Mouse (Mus musculus) heart, embryonic 11.5 days (tissue): ENCODE data around the gene Brms1l. TPM values are rescaled to one million over a fixed set of nuclear protein-coding genes. Genes with fewer than 3 reads are reported as not detected.

Experiments used
- microRNA-seq: library from miRNA; unstranded; fragments of <30 nt; microRNA quantifications from one replicate; pipeline ENCODE4, GENCODE M21; 2016; ENCODE audit warnings: borderline number of aligned reads
- polyA plus RNA-seq: library from polyadenylated mRNA; unstranded; fragments of >200 nt; fragmentation: Nextera tagmentation; extraction: Ambion mirVana; gene quantifications from 2 replicates; pipeline ENCODE4 v1.2.1, GENCODE M21; 2014

The Brms1l gene
- polyA plus RNA-seq, 1 experiment from 2014 or later: 26.0 TPM

Small RNAs within 50 kb of the gene (microRNA-seq; reads per million reads assigned to microRNA genes)
- gene Gm23394: 2.0 reads per million, percentile 25 among the genes with 10 or more reads in this experiment

Other genes starting within 250 kb of the Brms1l start
- gene Insm2, start 236.9 kb upstream of the Brms1l start, polyA plus RNA-seq: 0.07 TPM in 1 of 2 replicates, not detected in the other
- gene Ralgapa1, start 15.2 kb upstream of the Brms1l start, polyA plus RNA-seq: 14.6 and 18.8 TPM in 2 replicates